Mouse (Mus musculus) mesoderm, embryonic 11.5 days (tissue): ENCODE measurements around the gene Furin.
"Not testable (repeated sequence)": the region's sequence is repeated elsewhere in the genome, so short reads cannot be mapped to it uniquely, and the experiment has no call there.

Source experiments
- DNase-seq: peaks from one replicate; pipeline ENCODE4 v3.0.0-alpha.2; 2012; ENCODE audit warnings: low read depth, low spot score

Gene Furin

DNA sequence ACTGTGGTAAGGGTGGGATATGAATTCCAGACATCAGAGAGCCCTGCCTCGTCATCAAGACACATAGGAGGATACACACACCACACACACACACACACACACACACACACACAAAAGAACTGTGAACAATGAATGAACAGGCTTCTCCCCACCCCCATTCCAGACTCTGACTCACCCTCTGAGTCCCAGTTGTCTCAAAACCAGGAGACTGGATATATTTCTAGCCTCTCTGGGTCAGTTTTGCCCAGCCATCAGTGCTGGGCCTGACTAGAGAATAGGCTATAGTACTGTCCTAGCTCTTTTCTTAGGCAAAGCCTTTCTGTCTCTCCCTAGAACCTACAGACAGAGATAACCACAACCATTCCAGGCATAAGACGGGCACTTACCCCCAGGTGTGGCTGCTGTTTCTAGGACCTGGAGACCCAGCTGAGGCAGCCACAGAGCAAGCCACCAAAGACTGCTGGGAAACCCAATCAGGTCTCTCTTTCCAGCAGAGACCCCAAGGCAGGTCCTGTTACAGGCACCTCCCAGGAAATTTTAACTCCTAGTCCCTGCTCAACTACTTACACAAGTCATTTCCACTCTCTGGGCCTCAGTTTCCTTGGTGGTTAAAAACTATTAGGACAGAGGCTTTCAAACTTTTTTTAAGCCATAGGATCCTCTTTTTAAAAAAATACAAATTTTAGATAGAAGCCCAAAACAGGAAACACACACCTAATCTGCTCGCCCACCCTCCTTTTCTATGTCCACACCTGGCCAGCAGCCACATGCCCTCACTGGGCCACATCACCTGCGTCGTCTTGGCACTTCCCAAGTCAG lies 4.0 kb downstream of the Furin start:
- no peak for DNase-seq

DNA sequence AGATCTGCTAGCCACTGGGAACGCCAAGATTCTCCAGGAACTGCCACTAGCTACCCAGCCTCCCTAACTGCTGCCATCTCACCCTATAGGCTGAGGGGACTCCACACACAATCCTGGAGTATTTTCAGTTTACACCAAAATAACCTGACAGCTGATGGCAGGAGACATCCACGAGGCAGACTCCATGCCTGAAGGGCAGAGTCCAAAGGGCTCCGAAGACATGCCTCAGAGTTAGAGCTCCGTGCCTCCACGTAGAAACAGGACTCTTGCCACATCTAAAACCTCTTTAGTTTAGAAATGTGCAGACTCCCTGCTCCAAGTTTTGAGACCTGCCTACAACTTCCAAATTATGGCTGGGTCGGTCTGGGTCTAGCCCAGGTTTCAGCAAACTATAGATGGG lies 4.7 kb downstream of the Furin start:
- no peak for DNase-seq

DNA sequence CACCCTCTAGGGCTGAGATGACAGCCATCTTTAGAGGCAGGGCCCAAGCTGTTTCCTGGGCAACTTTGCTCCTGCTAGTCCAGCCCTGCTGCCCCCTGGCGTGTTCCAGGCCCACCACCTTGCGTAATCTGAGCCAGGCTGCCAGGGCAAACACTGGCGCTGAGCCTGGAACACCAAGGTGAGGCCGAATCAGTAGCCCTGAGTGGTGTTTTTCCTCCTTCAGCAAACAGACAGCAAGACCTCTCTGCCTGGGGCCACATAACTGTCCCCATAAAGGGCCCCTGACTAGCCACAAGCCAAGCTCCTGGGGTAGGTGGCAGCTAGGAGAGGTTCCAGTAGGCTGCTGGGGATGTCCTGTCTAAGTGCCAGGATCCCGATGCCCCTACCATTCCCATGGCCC lies 5.1 kb downstream of the Furin start:
- no peak for DNase-seq

DNA sequence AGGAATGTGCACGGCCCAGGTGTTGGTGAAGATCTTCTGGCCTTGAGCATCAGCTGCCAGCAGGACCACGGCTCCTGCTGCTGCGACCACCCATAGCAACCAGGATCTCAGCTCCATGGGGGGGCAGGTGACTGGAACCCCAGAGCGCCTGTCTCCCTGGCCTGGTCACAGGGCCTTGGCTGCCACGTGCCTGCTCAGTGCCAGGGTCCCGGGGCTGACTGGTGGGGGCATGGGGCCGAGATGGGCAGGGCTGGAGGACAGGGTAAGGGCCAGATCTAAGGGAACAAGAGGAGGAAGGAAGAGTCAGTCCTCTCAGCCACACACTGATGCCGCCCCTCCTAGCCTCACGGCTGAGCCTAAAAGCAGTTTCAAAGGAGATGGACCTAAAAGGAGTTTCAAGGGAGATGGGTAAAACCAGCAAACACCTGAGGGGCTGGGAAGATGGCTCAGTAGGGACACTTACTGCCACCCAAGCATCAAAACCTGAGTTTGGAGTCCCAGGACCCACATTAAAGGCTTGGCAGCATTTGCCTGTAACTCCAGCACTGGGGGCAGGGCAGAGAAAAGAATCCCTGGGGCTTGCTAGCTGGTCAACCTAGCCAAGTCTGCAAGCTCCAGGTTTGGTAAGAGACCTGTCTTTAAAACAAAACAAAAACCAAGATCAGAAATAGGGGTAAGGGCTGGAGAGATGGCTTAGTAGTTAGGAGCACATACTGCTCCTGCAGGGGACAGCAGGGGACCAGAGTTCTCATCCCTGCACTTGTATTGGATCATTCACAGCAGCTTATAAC lies 6.4 kb downstream of the Furin start:
- DNase-seq = no peak

DNA sequence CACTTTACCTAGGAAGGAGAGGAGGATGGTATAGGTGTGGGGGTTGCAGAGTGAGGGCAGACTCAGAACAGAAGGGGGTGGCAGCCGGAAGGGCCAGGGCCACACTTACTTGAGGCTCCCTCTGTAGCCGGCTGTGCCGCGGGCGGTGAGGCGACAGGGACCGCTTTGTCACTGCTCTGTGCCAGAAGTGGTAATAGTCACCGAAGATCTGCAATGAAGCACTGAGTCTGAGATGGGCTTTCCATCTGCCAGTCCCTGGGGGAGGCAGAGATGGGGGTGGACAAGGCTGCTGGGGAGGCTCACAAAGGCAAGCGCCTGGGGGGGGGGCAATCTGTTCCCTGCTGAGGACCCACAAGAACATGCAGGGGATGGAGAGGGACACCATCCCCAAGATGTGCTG lies 7.2 kb downstream of the Furin start:
- DNase-seq = no peak

DNA sequence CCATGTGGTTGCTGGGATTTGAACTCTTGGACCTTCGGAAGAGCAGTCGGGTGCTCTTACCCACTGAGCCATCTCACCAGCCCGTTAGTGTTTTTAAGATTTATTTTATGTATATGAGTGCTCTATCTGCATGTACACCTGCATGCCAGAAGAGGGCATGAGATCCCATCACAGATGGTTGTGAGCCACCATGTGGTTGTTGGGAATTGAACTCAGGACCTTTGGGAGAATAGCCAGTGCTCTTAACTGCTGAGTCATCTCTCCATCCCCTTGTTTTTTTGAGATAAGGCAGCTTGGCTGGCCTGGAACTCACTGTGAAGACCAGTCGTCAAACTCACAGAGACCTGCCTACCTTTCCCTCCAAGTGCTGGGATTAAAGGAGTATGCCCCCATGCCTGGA lies 8.8 kb downstream of the Furin start:
- DNase-seq = not testable (repeated sequence)

DNA sequence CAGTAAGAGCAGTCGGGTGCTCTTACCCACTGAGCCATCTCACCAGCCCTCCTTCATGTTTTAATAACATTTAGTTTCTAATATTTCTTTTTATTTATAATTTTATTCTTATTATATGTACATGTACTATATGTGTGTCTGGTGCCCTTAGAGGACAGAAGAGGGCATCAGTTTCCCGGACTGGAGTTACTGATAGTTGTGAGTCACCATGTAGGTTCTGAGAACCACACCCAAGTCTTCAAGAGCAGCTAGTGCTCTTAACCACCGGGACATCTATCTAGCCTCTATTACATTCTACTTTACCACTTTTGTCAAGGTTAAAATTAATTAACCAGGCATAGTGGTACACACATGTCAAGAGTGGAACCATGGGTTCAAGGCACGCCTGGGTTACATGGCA lies 10.6 kb downstream of the Furin start:
- no peak for DNase-seq

DNA sequence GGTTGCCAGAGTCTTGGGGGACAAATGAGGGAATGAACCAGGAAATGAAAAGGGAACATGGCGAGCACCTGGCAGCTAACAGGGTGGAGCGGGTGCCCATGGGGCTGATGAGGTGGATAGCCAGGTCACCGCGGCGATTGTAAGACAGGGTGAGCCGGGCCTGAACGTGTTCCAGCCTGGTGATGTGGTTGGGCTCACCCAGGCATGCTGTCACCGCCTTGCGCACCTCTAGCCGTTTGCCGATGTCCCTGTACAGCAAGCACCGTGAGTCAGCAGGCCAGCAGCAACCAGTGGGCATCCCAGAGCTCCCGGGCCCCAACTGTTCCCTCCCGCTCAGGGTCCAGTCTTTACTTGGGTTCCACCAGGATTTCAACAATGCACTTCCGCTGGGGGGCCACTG lies 13.1 kb downstream of the Furin start:
- no peak for DNase-seq

DNA sequence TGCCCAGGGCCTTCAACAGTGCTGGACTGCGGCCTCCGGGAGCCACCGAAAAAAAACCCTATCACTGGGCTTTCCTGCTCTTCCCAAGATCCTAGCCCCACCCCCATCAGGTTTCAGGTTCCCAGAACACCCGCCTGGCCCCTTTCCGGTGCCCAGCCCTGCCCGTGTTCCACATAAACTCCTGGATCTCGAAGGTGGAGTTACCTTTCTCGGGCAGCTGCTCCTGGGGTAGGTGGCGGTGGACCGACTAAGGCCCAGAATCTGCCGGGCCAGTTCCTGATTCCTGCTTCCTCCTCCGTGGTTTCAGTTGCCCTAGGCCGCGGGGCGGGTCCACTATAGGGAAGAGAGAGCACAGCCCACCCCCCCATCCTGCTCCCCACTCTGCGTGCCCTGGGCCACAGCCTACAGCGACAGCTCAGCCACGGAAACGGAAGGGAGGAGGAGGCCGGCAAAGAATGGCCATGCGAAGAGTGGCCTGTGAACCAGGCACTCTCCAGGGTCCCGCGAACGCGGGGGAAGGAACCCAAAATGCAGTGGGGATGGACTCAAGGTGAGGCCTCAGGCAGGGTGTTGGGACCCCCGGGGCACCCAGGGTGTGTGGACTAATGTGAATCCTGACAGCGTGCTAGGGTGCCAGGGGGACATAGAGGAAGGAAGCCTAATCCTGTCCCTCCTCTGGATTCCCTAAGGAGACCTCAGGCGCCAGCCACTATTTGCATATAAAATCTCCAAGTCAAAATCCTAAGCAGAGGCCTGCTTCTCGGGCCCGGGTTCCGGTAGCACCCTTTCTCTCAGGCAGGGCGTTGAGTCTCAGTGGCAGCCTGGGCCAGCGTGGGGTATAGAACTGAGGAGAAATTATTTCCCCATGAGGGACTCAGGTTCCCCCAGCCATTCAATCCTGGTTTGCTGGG lies 17.3 kb downstream of the Furin start, which contains the start of gene Fes:
TSS of gene Fes (minus strand) at position 314 of the 911 bp plus-strand sequence.
- DNase-seq = peak; percentile 48

DNA sequence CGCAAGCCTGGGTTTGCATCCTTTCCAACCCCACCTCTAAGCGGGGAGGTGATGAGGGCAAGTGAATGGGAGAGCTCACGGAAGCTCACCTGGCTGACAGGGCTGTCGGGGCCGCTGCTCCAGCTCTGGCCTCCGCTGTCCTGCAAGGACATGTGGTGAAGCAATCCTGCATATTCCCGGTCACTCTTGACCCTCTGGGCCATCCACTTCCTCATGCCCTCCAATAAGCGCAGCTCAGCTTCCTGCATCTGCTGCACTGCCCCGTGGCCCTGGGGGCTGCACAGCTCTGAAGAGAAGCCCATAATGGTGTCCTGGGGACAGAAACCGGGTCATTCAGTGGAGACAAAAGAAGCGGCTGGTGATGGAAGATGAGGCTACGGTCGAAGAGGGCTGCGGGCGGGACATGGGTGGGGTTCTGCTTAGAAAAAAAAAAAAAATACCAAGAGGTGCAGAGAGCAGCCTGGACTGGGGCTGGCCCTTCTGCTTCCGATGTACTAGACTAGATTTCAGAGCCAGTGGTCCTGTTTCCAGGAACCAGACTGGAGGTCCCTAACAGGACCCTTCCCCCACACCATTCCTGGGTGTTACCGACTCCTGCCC lies 18.1 kb downstream of the Furin start:
- DNase-seq = no peak

DNA sequence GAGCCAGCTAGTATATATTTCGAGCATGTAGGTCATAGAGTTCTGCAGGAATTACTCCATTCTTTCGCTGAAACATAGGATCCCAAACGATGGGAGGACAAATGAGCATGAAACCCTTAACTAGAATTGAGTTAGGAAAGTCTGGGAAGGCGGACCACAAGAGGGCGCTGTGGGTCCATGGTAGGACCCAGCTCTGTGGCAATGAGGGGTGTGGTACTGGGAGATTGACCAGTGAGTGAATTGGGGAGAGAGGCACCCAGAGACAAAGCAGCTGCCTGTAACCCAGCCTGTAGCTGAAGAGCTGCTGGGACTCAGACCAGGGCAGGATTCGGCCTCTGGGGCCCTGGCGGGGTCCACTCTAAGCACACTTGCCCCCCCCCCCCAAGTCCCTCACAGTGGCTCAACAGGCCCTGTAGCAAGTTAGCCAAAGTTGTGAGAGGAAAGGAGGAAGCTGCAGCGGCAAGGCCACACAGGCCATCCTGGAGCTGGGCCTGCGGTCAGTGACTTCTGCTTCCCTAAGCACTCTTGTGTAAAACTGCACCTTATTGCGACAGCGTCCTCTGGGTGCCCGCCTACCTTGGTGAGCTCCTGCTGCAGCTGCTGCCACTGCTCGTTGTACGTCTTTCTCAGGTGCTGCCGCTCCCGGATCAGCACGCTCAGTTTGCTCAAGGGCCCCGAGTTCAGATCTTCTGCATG lies 18.9 kb downstream of the Furin start:
- peak; percentile 94 for DNase-seq

DNA sequence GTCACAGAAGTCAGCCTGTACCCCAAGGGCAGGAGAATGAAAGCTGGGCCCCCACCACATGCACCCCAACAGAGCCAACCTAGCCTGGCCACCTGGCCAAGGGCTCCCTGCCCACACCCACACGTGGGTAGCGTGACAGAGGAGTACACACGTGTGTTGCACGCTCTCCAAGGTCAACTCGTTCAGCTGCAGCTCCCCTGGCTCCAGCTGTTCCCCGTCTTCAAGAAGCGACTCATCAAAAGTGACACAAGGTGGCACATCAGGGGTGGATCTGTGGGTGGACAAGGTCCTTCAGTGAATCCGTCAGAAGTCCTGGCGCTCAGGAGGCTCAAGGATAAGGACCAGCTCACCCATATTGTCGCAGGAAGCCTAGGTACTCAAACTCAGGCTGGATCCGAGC lies 22.3 kb downstream of the Furin start:
- no peak for DNase-seq

DNA sequence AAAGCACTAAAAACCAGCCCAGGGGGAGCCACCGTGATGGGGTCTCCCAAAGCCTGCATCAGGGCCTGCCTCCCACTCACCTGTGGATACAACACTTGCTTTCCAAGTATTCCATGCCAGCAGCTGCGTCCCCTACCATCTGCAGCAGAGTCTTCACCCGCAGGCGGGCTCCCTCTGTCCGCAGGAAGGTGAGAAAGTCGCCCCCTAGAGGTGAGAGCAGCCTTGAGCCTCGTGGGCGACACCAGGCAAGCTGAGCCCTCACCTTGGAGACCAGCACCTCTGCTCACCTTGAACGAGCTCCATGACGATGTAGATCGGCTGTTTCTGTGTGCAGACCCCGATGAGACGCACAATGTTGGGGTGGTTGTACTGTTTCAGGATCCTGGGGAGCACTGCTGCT lies 25.7 kb downstream of the Furin start:
- no peak for DNase-seq

DNA sequence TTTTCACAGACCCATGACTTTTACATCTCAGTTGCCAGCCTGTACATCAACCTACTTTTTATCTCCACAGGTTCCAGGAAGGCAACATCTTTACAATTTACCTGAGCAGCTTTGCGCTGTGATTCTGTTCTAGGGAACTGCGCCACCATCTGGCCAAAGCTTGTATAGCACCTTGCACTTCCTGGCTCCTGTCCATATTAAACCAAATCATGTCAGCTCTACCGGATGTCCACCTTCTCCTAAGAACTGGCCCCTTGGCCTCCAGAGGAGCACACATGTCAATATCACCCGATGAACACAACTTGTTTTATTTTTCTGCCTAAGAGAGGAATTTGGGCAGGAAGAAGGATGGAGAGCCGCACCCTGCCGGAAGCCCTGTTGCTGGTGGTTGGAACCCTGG lies 27.8 kb downstream of the Furin start:
- peak; percentile 68 for DNase-seq

DNA sequence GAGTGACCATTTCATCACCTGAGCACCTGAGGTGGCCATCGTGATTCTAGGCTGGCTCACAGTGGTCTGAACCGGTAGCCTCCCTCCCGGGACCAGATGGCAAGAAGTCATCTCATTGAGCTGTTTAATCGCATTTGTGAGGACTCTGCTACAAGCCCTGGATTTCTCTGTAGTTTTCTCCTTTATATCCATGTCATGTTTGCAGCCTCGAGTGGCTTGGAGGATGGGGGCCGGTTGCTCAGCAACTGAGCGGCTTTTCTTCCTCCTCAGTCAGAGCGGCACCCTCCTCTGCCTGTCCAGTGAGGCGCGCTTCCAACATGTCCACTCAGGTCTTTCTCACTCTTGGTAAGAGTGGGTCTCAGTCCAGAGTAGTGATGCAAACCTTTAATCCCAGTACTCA lies 29.0 kb downstream of the Furin start:
- no peak for DNase-seq

DNA sequence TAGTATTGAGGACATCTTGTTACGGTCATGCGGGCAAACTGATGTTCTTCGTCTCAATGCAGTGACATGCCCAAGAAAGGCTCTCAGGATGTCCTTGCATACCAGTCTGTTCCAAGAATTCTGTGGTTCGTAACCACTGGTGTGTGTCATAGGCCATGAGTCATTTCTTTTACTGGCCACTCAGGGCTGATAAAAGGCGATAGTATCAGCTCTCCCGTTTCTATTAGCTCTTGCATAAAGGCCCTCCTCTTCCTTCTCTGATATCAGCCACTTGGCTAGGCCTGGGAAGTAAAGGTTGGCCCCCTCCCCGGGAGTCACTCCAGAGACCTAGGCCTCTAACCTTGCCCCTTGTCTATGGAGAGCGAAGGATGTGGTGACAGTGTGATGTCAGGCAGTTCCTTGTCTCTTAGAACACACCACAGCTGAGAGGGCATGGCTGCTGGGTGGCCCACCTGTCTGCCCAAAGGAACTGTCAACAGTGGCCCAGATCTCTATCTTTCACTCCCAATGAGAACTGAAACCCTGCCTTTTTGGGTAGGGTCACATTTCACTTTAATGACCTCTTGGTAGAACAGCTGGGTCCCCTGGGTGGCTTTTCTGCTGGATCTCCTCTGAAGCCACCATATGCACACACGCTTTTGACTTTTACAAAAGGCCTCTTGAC lies 29.7 kb downstream of the Furin start:
- DNase-seq = no peak

DNA sequence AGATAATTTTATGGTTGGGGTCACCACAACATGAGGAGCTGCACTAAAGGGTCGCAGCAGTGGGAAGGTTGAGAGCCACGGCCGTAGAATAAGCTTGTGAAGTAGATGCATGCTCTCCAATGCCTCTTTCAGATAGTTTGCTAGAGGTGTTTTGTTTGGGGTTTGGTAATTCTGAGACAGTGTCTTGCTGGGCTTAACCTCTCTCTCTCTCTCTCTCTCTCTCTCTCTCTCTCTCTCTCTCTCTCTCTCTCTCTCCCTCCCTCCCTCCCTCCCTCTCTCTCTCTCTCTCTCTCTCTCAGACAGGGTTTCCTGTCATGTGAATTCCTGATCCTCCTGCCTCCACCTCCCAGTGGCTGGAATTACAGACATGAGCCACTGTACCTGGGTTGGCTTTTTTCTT lies 30.5 kb downstream of the Furin start:
- no peak for DNase-seq

DNA sequence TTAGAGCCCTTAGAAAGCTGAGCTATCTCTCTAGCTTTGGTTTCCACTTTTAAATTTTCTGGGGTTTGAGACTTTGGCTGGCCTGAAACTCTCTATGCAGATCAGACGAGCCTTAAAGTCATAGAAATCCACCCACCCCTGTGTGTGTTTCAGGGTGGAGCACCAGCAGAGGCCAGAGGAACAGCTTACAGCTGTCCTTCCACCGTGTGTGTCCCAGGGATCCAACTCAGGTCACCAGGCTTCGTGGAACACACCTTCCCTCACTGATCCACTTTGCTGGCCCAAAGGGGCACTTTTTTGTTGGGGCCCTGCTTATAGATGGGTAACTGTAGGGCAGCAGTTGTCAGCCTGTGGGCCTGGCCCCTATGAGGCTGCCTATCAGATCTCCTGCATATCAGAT lies 31.0 kb downstream of the Furin start:
- no peak for DNase-seq

DNA sequence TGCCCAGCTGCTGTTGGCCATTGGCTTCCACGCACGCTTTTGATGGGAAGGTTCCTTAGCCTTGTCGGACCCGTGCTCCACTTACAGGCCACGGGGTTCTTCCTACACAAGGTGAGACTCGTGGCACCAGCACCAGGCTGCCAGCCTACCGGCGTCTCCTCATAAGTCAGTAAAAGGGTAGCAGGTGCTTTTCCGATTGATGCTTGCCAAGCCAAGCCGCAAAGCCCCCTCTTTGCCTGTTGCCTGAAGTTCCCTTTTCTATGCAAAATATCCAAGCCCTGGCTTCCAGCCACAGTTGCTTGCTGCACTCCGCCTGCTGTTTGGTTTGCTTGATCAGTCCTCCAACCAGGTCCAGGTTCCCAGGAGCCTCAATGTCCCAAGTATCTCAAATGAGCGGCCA lies 31.4 kb downstream of the Furin start:
- no peak for DNase-seq

DNA sequence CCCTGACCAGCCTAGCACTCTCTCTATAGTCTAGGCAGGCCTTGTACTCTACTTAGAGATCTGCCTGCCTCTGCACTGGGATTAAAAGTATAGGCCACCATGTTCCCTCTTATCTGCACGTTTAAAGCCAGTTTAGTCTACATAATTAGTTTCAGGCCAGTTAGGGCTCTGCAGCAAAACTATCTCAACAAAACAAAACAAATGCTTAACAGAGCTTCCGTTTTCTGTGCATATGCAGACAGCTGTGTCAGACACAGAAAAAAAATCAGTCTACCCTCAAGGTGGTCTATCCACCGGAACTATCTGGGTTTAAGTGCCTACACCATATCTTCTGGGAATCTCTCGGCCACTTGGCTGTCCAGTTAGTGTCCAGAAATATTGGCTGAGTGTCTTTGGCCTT lies 31.9 kb downstream of the Furin start:
- DNase-seq = no peak
